ENCODE assay signal across 13 mouse cellular contexts in the genomic region with DNA sequence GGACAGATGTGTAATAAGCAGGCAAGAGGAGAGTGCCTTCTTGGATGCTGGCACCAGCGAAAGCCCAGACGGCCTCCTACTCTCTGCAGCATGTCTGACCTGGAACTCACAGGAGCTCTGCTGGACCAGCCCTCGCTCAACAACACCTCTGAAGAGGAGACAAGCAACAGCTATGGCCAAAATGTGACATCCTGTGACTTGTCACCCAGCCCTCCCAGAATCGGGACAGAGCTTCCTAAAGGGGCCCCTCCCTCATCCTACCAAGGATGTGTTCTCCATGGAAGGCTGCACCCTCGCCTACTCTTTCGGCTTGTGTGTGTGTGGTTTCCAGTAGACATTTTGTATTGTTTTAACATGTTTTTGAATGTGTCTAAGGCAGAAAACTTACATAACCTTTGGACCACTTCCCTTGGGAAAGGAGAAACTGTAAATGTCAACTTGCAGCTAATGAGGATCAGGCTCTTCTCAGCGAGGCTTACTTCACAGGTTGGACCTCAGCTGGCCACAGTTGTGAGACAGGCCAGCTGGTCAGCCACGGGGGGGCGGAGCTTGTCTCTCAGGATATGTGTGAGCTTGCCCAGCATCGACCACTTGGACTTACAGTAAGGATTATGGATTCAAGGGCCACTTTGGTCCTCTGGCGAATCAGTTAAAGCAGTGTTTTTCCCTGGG.
A peak's percentile ranks its signal among the peaks of the same experiment; 100 is the strongest.
DNase-seq lines count a peak whose midpoint lies in the region; ATAC-seq and TF ChIP-seq lines count a peak whose summit lies in the region.
"Had no signal": no experiment of that assay in that cellular context is flagged by ENCODE, and none has a peak within 500 bp of the region (broad histone marks: within the 10 kb centered on the region; RNA-seq: fewer than 3 reads in every experiment).

No protein-coding gene starts in this region.

- H3K4me1 ChIP-seq in heart, embryonic 12.5 days (replicated peaks): peaks cover 3% of the 10 kb centered on the region; the same call in 1 of the 2 replicates
- peaks cover 7% of the 10 kb centered on the region; the same call in 1 of the 2 replicates for H3K4me1 ChIP-seq in kidney, embryonic 14.5 days (ENCODE audit: control insufficient read depth, insufficient read depth, low read length)

- H3K9ac ChIP-seq in heart, embryonic 12.5 days: no peak overlapping the region
- no peak overlapping the region for H3K9ac ChIP-seq in kidney, embryonic 14.5 days (ENCODE audit: low read depth, low read length)
- H3K9ac ChIP-seq: liver, embryonic 14.5 days had no signal

- no peak overlapping the region for H3K4me2 ChIP-seq in heart, embryonic 12.5 days
- H3K4me2 ChIP-seq in kidney, embryonic 14.5 days (replicated peaks; ENCODE audit: low read depth, low read length): no peak overlapping the region

- no peak overlapping the region for H3K4me3 ChIP-seq in heart, embryonic 12.5 days
- no peak overlapping the region for H3K4me3 ChIP-seq in kidney, embryonic 14.5 days (ENCODE audit: low read length)
- H3K4me3 ChIP-seq: forebrain, embryonic 10.5 days; left cerebral cortex, adult 2 months had no signal

- no peak overlapping the region for H3K27ac ChIP-seq in heart, embryonic 12.5 days (ENCODE audit: poor library complexity, severe bottlenecking)
- no peak overlapping the region for H3K27ac ChIP-seq in kidney, embryonic 14.5 days (ENCODE audit: low read depth, low read length)
- H3K27ac ChIP-seq: forebrain, embryonic 10.5 days; left cerebral cortex, adult 2 months; liver, embryonic 14.5 days had no signal

- H3K9me3 ChIP-seq in heart, embryonic 12.5 days (replicated peaks): peaks cover 6% of the 10 kb centered on the region; the same call in 1 of the 2 replicates
- H3K9me3 ChIP-seq in kidney, embryonic 14.5 days (ENCODE audit: control insufficient read depth, low read length): no peaks in the 10 kb centered on the region
- H3K9me3 ChIP-seq: forebrain, embryonic 10.5 days had no signal

- TF ChIP-seq CTCF in brain, embryonic 14.5 days (IDR thresholded peaks at IDR 0.05; ENCODE audit: borderline replicate concordance, extremely low read depth, insufficient read depth, insufficient read length): no peak

- intact Hi-C loops in left cerebral cortex, postnatal 36 days (cut with DNase I): no loop called here

- TF ChIP-seq POLR2A in brain, embryonic 14.5 days (IDR thresholded peaks at IDR 0.05; ENCODE audit: borderline replicate concordance, extremely low read depth, insufficient read depth, insufficient read length, poor library complexity, severe bottlenecking): no peak

- WGBS in heart, embryonic 12.5 days: 54% methylated on average over 11 of the region's 11 CpGs
- 49% methylated on average over 11 of the region's 11 CpGs for WGBS in kidney, embryonic 14.5 days

- DNase-seq in heart, adult 18-20 months: peak; percentile 57 to 60
- DNase-seq in brain, embryonic 14.5 days (ENCODE audit: low read depth): peak; percentile 18
- peak; percentile 57 for DNase-seq in lung, postnatal 14 days
- DNase-seq in thymus, postnatal 10 days (ENCODE audit: low spot score in 2 of 2): no peak
- DNase-seq in left cerebral cortex, postnatal 36 days (ENCODE audit: low spot score in 2 of 2): no peak
- DNase-seq: gastrocnemius, postnatal 14 days had no signal

- no peak for ATAC-seq in heart, embryonic 12.5 days (ENCODE audit: insufficient number of reproducible peaks, low FRiP score)
- peak; percentile 69; the same call in 1 of the 2 replicates for ATAC-seq in kidney, embryonic 14.5 days (ENCODE audit: low FRiP score, low TSS enrichment)
- ATAC-seq in activated CD4-positive, CD25-positive, alpha-beta regulatory T cell, adult 4 months: no peak
- ATAC-seq: hindbrain, embryonic 16.5 days had no signal

- H3K36me3 ChIP-seq in heart, embryonic 12.5 days: no peaks in the 10 kb centered on the region
- H3K36me3 ChIP-seq in kidney, embryonic 14.5 days (ENCODE audit: control insufficient read depth, insufficient read depth, low read length): no peaks in the 10 kb centered on the region
- H3K36me3 ChIP-seq: forebrain, embryonic 10.5 days had no signal

- peaks cover 48% of the 10 kb centered on the region for H3K27me3 ChIP-seq in heart, embryonic 12.5 days (replicated peaks)
- 0 out of 2 replicates have a peak, but pooled peaks cover 5% of the 10 kb centered on the region for H3K27me3 ChIP-seq in kidney, embryonic 14.5 days (ENCODE audit: control insufficient read depth, insufficient read depth, low read length)

Comparison
In these comparisons a context has a peak if more than half of its experiments do, and no peak if none do; other contexts are left out.
1. DNase-seq: peak in heart, adult 18-20 months (2 of 2), brain, embryonic 14.5 days (single experiment) and lung, postnatal 14 days (single experiment); none in thymus, postnatal 10 days (0 of 2) and left cerebral cortex, postnatal 36 days (0 of 2).